Mouse (Mus musculus) kidney, adult 8-10 months (tissue): ENCODE results near the gene Olfr1097.

Experiments
- DNase-seq, 2 experiments: peaks; one replicate each; pipeline ENCODE4 v3.0.0; 2022

Olfr1097 gene

DNA sequence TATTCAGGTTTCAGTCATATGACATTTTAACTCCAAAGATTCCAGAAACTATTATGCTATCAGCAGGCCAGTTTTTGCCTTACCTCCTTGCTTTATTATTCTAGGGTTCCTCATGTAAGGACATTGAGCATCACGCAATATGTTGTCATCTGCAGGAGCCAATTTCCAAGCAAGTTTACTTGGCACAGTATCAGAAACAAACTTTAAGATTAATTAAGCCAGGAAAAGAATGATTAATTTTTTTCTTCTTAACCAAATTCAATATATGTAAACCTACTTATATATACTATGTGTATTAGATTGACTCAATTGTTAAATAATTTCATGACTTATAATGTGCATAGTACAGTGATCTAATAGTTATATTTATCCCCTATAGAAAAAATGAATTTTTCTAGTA, at the start of gene Olfr1097:
Olfr1097 (minus strand) TSS at position 101 of the 400 bp plus-strand sequence.
- DNase-seq, result no peak

- DNase-seq, result no peak
Measured at GRCm38 (mm10) chr2:86926557-86926956, 34.5 kb upstream of the Olfr1097 start.

GRCm38 (mm10) chr2:86924445-86924844, 32.4 kb upstream of the Olfr1097 start, which contains the start of gene Olfr1098:
Gene Olfr1098 (minus strand): TSS chr2:86924545.
- no peak for DNase-seq

DNA sequence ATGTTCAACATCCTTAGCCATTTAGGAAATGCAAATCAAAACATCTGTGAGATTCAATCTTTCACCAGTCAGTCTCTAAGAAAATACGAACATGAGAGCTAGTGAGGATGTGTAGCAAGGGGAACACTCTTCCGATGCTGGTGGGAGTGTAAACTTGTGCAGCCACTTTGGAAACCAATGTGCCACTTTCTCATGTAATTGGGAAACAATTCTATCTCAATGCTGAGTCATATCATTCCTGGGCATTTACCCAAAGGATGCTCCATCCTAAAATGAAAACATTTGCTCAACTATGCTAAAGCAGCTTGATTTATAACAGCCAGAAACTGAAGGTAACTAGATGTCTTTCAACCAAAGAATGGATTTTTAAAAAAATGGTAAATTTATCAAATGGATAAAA, 13.6 kb upstream of the Olfr1097 start:
- no peak for DNase-seq

GRCm38 (mm10) chr2:86874702-86875101, 17.3 kb downstream of the Olfr1097 start, which contains the start of gene Gm13723:
Gene Gm13723 (minus strand): TSS chr2:86874802.
- no peak for DNase-seq

DNA sequence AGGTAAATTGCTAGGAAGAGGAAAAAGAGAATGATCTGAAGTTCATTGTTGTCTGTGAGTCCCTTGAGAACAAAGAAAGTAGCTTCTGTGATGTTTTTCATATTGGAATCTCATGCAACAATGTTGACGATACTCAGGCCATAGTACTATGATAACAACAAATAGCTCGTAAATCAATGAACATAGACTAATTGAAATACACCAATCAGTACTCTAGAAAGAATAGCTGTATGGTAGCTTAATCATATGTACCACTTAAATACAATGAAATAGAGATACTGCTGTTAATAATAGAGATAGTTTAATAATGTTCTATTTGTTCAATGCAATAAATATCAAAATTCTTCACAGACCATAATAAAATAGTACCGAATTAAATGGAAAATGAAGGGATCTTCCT, 40.4 kb downstream of the Olfr1097 start, which contains the start of gene Olfr1095:
Olfr1095 (minus strand) TSS at position 101 of the 400 bp plus-strand sequence.
- no peak for DNase-seq
